Mouse (Mus musculus) ES-E14 (cell line): Measurements from ENCODE around the gene Dnajc28. TPM values are rescaled to one million over a fixed set of nuclear protein-coding genes. Genes with fewer than 3 reads are reported as not detected.

Source experiments
- DNase-seq: peaks from one replicate; pipeline ENCODE4 v3.0.0-alpha.2; 2013; ENCODE audit warnings: low read depth, low spot score
- H3K27ac ChIP-seq: 2 replicates; pipeline ENCODE4 v1.5.1; 2012; ENCODE audit warnings: low read depth, mild to moderate bottlenecking, low read length, moderate library complexity, mixed read lengths; ENCODE audit not compliant: poor library complexity, insufficient read depth, severe bottlenecking
- H3K36me3 ChIP-seq: 2 replicates; pipeline ENCODE4 v1.6.1; 2012; ENCODE audit warnings: mild to moderate bottlenecking, low read length, moderate library complexity, mixed read lengths; ENCODE audit not compliant: control insufficient read depth, poor library complexity, insufficient read depth, severe bottlenecking
- H3K4me1 ChIP-seq, 2 experiments: fragments of 150-350 bp in 1 of 2; sonication (generic) in 1 of 2; 2 replicates each; pipeline ENCODE4 v1.6.1; 2012; ENCODE audit warnings: low read length in 2 of 2, mild to moderate bottlenecking in 1 of 2, mixed read lengths in 1 of 2; ENCODE audit not compliant: control insufficient read depth in 2 of 2, insufficient read depth in 2 of 2, poor library complexity in 1 of 2
- H3K4me3 ChIP-seq, 2 experiments: fragments of 150-350 bp in 1 of 2; sonication (generic) in 1 of 2; 2 replicates each; pipeline ENCODE4 v1.5.1; 2012; ENCODE audit warnings: low read length in 2 of 2, low read depth in 1 of 2, mild to moderate bottlenecking in 1 of 2, mixed read lengths in 1 of 2; ENCODE audit not compliant: insufficient read depth in 1 of 2, poor library complexity in 1 of 2, severe bottlenecking in 1 of 2
- H3K9ac ChIP-seq: 2 replicates; pipeline ENCODE4 v1.6.1; 2012; ENCODE audit warnings: low read depth, mild to moderate bottlenecking, low read length, mixed read lengths; ENCODE audit not compliant: poor library complexity, insufficient read depth, severe bottlenecking
- H3K9me3 ChIP-seq: fragments of 150-350 bp; sonication (generic); 2 replicates; pipeline ENCODE4 v1.6.1; 2012; ENCODE audit warnings: low read depth, mild to moderate bottlenecking, low read length; ENCODE audit not compliant: control insufficient read depth, insufficient read depth
- CHD2 ChIP-seq: IDR thresholded peaks from 2 replicates; pipeline ENCODE4 v1.6.1; 2014; ENCODE audit warnings: mild to moderate bottlenecking, low read depth, low read length, inconsistent platforms
- HCFC1 ChIP-seq: IDR thresholded peaks from 2 replicates; pipeline ENCODE4 v1.6.1; 2012; ENCODE audit warnings: low read length, inconsistent platforms, borderline replicate concordance; ENCODE audit not compliant: insufficient read depth
- MAFK ChIP-seq: IDR thresholded peaks from 2 replicates; pipeline ENCODE4 v1.6.1; 2014; ENCODE audit warnings: mild to moderate bottlenecking, low read depth, low read length, inconsistent platforms; ENCODE audit not compliant: insufficient read depth
- ZC3H11A ChIP-seq: IDR thresholded peaks from 2 replicates; pipeline ENCODE4 v1.6.1; 2012; ENCODE audit warnings: low read depth, mild to moderate bottlenecking, inconsistent platforms, low read length, borderline replicate concordance
- ZNF384 ChIP-seq: IDR thresholded peaks from 2 replicates; pipeline ENCODE4 v1.6.1; 2012; ENCODE audit warnings: low read depth, low read length, inconsistent platforms
- in situ Hi-C, 2 experiments: fragments of 600-800 bp; cut with MboI; formaldehyde crosslinking; loops; one replicate each; pipeline ENCODE4 v1.15.1; 2025; ENCODE audit warnings: low sequenced_read_pairs in 2 of 2, inconsistent platforms in 1 of 2; ENCODE audit not compliant: unreplicated experiment in 2 of 2
- total RNA-seq: library from RNA; depleted of rRNA; stranded (reverse); fragments of 300-350 nt; gene quantifications from 2 replicates; pipeline ENCODE4 v1.2.3, GENCODE M21; 2012

Dnajc28 gene
- total RNA-seq, 1 experiment = 1.7 TPM

GRCm38 (mm10) chr16:91601693-91602092, 17.1 kb downstream of the Dnajc28 start:
- H3K36me3 ChIP-seq = no peaks in the 10 kb centered on the region
- H3K9ac ChIP-seq = no peak overlapping the region
- no peaks in the 10 kb centered on the region for H3K9me3 ChIP-seq
- in situ Hi-C loops = no loop called here
- no peak overlapping the region for H3K4me3 ChIP-seq
- peaks cover 0 to 1% of the 10 kb centered on the region in 2 experiments; a peak in 1 of 4 replicates for H3K4me1 ChIP-seq
- H3K27ac ChIP-seq = no peak overlapping the region
- no peak for DNase-seq
- TF ChIP-seq HCFC1 = no peak
- no peak for TF ChIP-seq ZNF384

GRCm38 (mm10) chr16:91601081-91601480, 17.7 kb downstream of the Dnajc28 start:
- Histone ChIP-seq H3K36me3 (no peaks in the 10 kb centered on the region), H3K4me3 (no peak overlapping the region), H3K27ac (no peak overlapping the region), H3K4me1 (peaks cover 2 to 4% of the 10 kb centered on the region in 2 experiments; a peak in 2 of 4 replicates), H3K9ac (no peak overlapping the region), H3K9me3 (no peaks in the 10 kb centered on the region)
- DNase-seq = no peak
- TF ChIP-seq ZC3H11A (no peak), CHD2 (no peak), MAFK (no peak), ZNF384 (no peak)
- in situ Hi-C loops = no loop called here

GRCm38 (mm10) chr16:91599242-91599641, 19.6 kb downstream of the Dnajc28 start:
- Histone ChIP-seq H3K9ac (no peak overlapping the region), H3K27ac (no peak overlapping the region), H3K9me3 (no peaks in the 10 kb centered on the region), H3K36me3 (peaks cover 3% of the 10 kb centered on the region; the same call in 1 of the 2 replicates), H3K4me3 (no peak overlapping the region), H3K4me1 (peaks cover 2 to 4% of the 10 kb centered on the region in 2 experiments; a peak in 2 of 4 replicates)
- no peak for DNase-seq
- in situ Hi-C loops = no loop called here
- no peak for TF ChIP-seq ZNF384
- TF ChIP-seq ZC3H11A = no peak
- no peak for TF ChIP-seq CHD2
- no peak for TF ChIP-seq HCFC1
- TF ChIP-seq MAFK = no peak

- TF ChIP-seq ZNF384 = no peak
- no peak for TF ChIP-seq HCFC1
- TF ChIP-seq MAFK = no peak
- TF ChIP-seq CHD2 = no peak
- no peak for TF ChIP-seq ZC3H11A
- Histone ChIP-seq H3K4me3 (peak within 1 kb of the TSS; percentile 73 to 88), H3K4me1 (peaks cover 2 to 4% of the 10 kb centered on the region in 2 experiments; a peak in 2 of 4 replicates), H3K9ac (peak within 1 kb of the TSS; percentile 81), H3K36me3 (peaks cover 3% of the 10 kb centered on the region; the same call in 1 of the 2 replicates), H3K9me3 (no peaks in the 10 kb centered on the region), H3K27ac (no peak within 1 kb of the TSS; the same call in 1 of the 2 replicates)
- DNase-seq = peak; percentile 97
- in situ Hi-C loops = no loop called here
Measured at GRCm38 (mm10) chr16:91597672-91598010, 21.2 kb downstream of the Dnajc28 start, which contains the start of gene Tmem50b. Gene Tmem50b, minus strand, starts transcription at chr16:91597800.
